In genomic region chr17:5535357-5535756, GRCm38 (mm10) we compare ENCODE assay signal across 9 mouse cellular contexts. TPM values are rescaled to one million over a fixed set of nuclear protein-coding genes. Genes with fewer than 3 reads are reported as not detected.
DNase-seq lines count a peak whose midpoint lies in the region; ATAC-seq and TF ChIP-seq lines count a peak whose summit lies in the region.
"Had no signal": no experiment of that assay in that cellular context is flagged by ENCODE, and none has a peak within 500 bp of the region (broad histone marks: within the 10 kb centered on the region; RNA-seq: fewer than 3 reads in every experiment).

No protein-coding gene starts in this region.

- TF ChIP-seq CTCF in intestine, postnatal 0 days (IDR thresholded peaks at IDR 0.05; ENCODE audit: low read depth), result peak; percentile 63

- no peaks in the 10 kb centered on the region for H3K27me3 ChIP-seq in intestine, postnatal 0 days (replicated peaks; ENCODE audit: control insufficient read depth, insufficient read depth, low read length)
- H3K27me3 ChIP-seq in intestine, embryonic 15.5 days (replicated peaks), result no peaks in the 10 kb centered on the region
- H3K27me3 ChIP-seq in liver, embryonic 16.5 days (ENCODE audit: control insufficient read depth, insufficient read depth, low read depth, low read length), result no peaks in the 10 kb centered on the region

- H3K9me3 ChIP-seq in intestine, postnatal 0 days (ENCODE audit: control insufficient read depth), result no peaks in the 10 kb centered on the region
- H3K9me3 ChIP-seq in intestine, embryonic 15.5 days, result no peaks in the 10 kb centered on the region
- no peaks in the 10 kb centered on the region for H3K9me3 ChIP-seq in ES-E14 (ENCODE audit: control insufficient read depth, insufficient read depth, low read depth, low read length)
- H3K9me3 ChIP-seq in liver, embryonic 16.5 days (replicated peaks; ENCODE audit: control insufficient read depth, low read length), result no peaks in the 10 kb centered on the region

- no peak overlapping the region for H3K27ac ChIP-seq in intestine, postnatal 0 days (ENCODE audit: low read depth, low read length)
- no peak overlapping the region for H3K27ac ChIP-seq in intestine, embryonic 15.5 days
- H3K27ac ChIP-seq in ES-E14 (ENCODE audit: insufficient read depth, low read depth, low read length, poor library complexity, severe bottlenecking), result no peak overlapping the region
- no peak overlapping the region for H3K27ac ChIP-seq in liver, embryonic 16.5 days (ENCODE audit: low read length)
- H3K27ac ChIP-seq: macrophage had no signal

- no peak for ATAC-seq in intestine, postnatal 0 days
- ATAC-seq in intestine, embryonic 15.5 days, result no peak
- ATAC-seq in liver, embryonic 16.5 days (ENCODE audit: low read depth), result peak; percentile 54; the same call in 1 of the 2 replicates
- no peak for ATAC-seq in inflammation-experienced regulatory T-cells, adult 6 months

- no peak overlapping the region for H3K4me2 ChIP-seq in intestine, postnatal 0 days (replicated peaks; ENCODE audit: low read depth)
- no peak overlapping the region for H3K4me2 ChIP-seq in intestine, embryonic 15.5 days (replicated peaks)
- no peak overlapping the region for H3K4me2 ChIP-seq in liver, embryonic 16.5 days (ENCODE audit: low read depth, low read length)

- 55% methylated on average over 4 of the region's 4 CpGs for WGBS in intestine, postnatal 0 days
- 50% methylated on average over 4 of the region's 4 CpGs for WGBS in intestine, embryonic 15.5 days
- 36% methylated on average over 4 of the region's 4 CpGs for WGBS in liver, embryonic 16.5 days (ENCODE audit: insufficient replicate concordance)

- no peaks in the 10 kb centered on the region for H3K4me1 ChIP-seq in intestine, postnatal 0 days (replicated peaks; ENCODE audit: control insufficient read depth, insufficient read depth, low read length)
- no peaks in the 10 kb centered on the region; the same call in 1 of the 2 replicates for H3K4me1 ChIP-seq in intestine, embryonic 15.5 days (replicated peaks)
- H3K4me1 ChIP-seq in ES-E14 (ENCODE audit: control insufficient read depth in 2 of 2, insufficient read depth in 2 of 2, low read length in 2 of 2, poor library complexity in 1 of 2), result no peaks in the 10 kb centered on the region
- H3K4me1 ChIP-seq in liver, embryonic 16.5 days (ENCODE audit: control insufficient read depth, low read depth, low read length), result peaks cover 4% of the 10 kb centered on the region

- H3K9ac ChIP-seq in intestine, postnatal 0 days (ENCODE audit: low read depth, low read length), result no peak overlapping the region
- no peak overlapping the region for H3K9ac ChIP-seq in intestine, embryonic 15.5 days
- no peak overlapping the region for H3K9ac ChIP-seq in ES-E14 (ENCODE audit: insufficient read depth, low read depth, low read length, poor library complexity, severe bottlenecking)
- no peak overlapping the region for H3K9ac ChIP-seq in liver, embryonic 16.5 days (ENCODE audit: low read depth, low read length)

- no peak overlapping the region for H3K4me3 ChIP-seq in intestine, postnatal 0 days (ENCODE audit: low read depth, low read length)
- H3K4me3 ChIP-seq in intestine, embryonic 15.5 days (replicated peaks), result no peak overlapping the region
- no peak overlapping the region for H3K4me3 ChIP-seq in ES-E14 (ENCODE audit: insufficient read depth in 1 of 2, low read depth in 1 of 2, low read length in 2 of 2, poor library complexity in 1 of 2, severe bottlenecking in 1 of 2)
- no peak overlapping the region for H3K4me3 ChIP-seq in liver, embryonic 16.5 days (ENCODE audit: low read depth, low read length)

- peak; percentile 18 for DNase-seq in 416B (ENCODE audit: low read depth)
- peak; percentile 20 for DNase-seq in ES-E14 (ENCODE audit: low read depth, low spot score)
- no peak for DNase-seq in urinary bladder, postnatal 36 days (ENCODE audit: low spot score in 2 of 2)
- no peak for DNase-seq in neural tube, embryonic 10.5 days (ENCODE audit: extremely low spot score, low spot score)

- in situ Hi-C loops in ES-E14 (cut with MboI; ENCODE audit: low sequenced_read_pairs in 2 of 2, unreplicated experiment in 2 of 2), result no loop called here

- H3K36me3 ChIP-seq in intestine, postnatal 0 days (ENCODE audit: control insufficient read depth, insufficient read depth), result no peaks in the 10 kb centered on the region
- H3K36me3 ChIP-seq in intestine, embryonic 15.5 days, result no peaks in the 10 kb centered on the region
- no peaks in the 10 kb centered on the region for H3K36me3 ChIP-seq in ES-E14 (ENCODE audit: control insufficient read depth, insufficient read depth, low read length, poor library complexity, severe bottlenecking)
- no peaks in the 10 kb centered on the region for H3K36me3 ChIP-seq in liver, embryonic 16.5 days (ENCODE audit: control insufficient read depth, insufficient read depth)

TF ChIP-seq in ES-E14, 5 proteins besides CTCF, POLR2A, EP300 and RAD21:
- TF ChIP-seq ZNF384 (IDR thresholded peaks at IDR 0.05; ENCODE audit: low read depth, low read length), result no peak
TF ChIP-seq in ES-E14: peak in this region for 0.

RNA-seq across cellular contexts. Expression of gene Zdhhc14, which starts 43.0 kb away (rescaled TPM):
- polyA plus RNA-seq in intestine, postnatal 0 days (2015; fragmentation: Nextera tagmentation; extraction: Ambion mirVana), result 1.3 and 1.4 TPM in 2 replicates
- 2.3 and 2.5 TPM in 2 replicates for polyA plus RNA-seq in intestine, embryonic 15.5 days (2015; fragmentation: Nextera tagmentation; extraction: Ambion mirVana)
- 0.76 and 1.3 TPM in 2 replicates for total RNA-seq in ES-E14 (2012; rRNA removed)
- 2.0 and 3.0 TPM in 2 replicates for polyA plus RNA-seq in liver, embryonic 16.5 days (2015; fragmentation: Nextera tagmentation; extraction: Ambion mirVana)
- polyA plus RNA-seq in inflammation-experienced regulatory T-cells, adult 6 months (2017; shearing (Covaris generic)), result under 1 TPM in 2 of 3 experiments, not detected in 1; 0.21 to 0.36 TPM

Comparison
In these comparisons a context has a peak if more than half of its experiments do, and no peak if none do; other contexts are left out.
1. DNase-seq: peak in 416B (single experiment) and ES-E14 (single experiment); none in urinary bladder, postnatal 36 days (0 of 2) and neural tube, embryonic 10.5 days (single experiment).